Mouse (Mus musculus): ENCODE data around the gene Gm49337. TPM values are rescaled to one million over a fixed set of nuclear protein-coding genes. Genes with fewer than 3 reads are reported as not detected.

Gm49337 gene
- polyA plus RNA-seq, 1 experiment from 2014 or later, result not detected

DNA sequence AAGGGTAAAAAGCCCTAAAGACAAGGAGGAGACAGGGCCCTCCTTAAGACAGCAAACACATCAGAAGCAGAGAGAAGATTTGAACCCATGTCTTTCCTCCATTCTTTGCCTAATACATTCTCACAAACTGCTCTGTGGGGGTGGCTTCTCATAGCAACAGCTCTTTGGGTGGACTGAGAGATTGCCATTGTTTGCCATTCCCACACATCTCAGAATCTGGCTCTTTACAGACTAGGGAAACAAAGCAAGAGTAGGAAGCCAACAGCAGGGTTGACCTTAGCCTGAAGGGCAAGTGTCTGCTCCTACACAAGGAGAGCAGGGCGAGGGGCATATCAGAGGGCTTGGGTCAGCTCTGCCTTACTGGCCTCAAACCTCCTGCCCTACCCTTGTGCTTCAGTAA lies 31.4 kb upstream of the Gm49337 start:
- H3K4me2 ChIP-seq (ENCODE audit: low read depth, low read length), result no peak overlapping the region
- no peak overlapping the region for H3K4me3 ChIP-seq (ENCODE audit: low read length)
- H3K36me3 ChIP-seq (ENCODE audit: control insufficient read depth, insufficient read depth), result no peaks in the 10 kb centered on the region
- H3K9me3 ChIP-seq (replicated peaks; ENCODE audit: control insufficient read depth, low read length), result no peaks in the 10 kb centered on the region
- no peak overlapping the region for H3K9ac ChIP-seq (ENCODE audit: low read length)
- no peak overlapping the region for H3K27ac ChIP-seq (ENCODE audit: low read length)
- H3K27me3 ChIP-seq (ENCODE audit: control insufficient read depth, insufficient read depth, low read length), result no peaks in the 10 kb centered on the region
- WGBS, result 91% methylated on average over 1 of the region's 1 CpGs
- peaks cover 7% of the 10 kb centered on the region for H3K4me1 ChIP-seq (ENCODE audit: control insufficient read depth, insufficient read depth, low read length)
- no peak for ATAC-seq (replicated peaks; ENCODE audit: extremely low read depth, insufficient read depth, low FRiP score)

DNA sequence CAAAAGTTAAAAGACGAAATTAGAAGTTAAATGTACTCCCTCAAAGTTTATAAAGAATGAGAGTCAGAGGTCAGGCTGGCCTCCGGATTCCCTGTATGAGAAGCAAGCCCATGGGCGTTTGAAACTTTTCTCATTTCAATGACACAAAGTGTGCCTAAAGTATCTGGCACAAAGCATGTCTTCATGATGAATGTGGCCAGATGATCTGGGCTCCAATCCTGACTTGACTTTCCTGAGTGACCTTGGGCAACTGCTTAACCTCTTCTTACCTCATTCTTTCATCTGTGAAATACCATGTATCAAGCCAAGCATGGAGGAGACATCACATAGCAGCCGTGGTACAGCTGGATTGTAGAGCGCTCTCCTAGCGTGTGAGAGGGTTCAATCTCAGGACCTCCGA lies 30.9 kb upstream of the Gm49337 start:
- 88% methylated on average over 7 of the region's 7 CpGs for WGBS
- H3K4me1 ChIP-seq (ENCODE audit: control insufficient read depth, insufficient read depth, low read length), result peaks cover 7% of the 10 kb centered on the region
- H3K27ac ChIP-seq (ENCODE audit: low read length), result no peak overlapping the region
- H3K36me3 ChIP-seq (ENCODE audit: control insufficient read depth, insufficient read depth), result no peaks in the 10 kb centered on the region
- H3K9ac ChIP-seq (ENCODE audit: low read length), result no peak overlapping the region
- H3K4me2 ChIP-seq (ENCODE audit: low read depth, low read length), result no peak overlapping the region
- H3K4me3 ChIP-seq (ENCODE audit: low read length), result no peak overlapping the region
- no peaks in the 10 kb centered on the region for H3K27me3 ChIP-seq (ENCODE audit: control insufficient read depth, insufficient read depth, low read length)
- H3K9me3 ChIP-seq (replicated peaks; ENCODE audit: control insufficient read depth, low read length), result 0 out of 2 replicates have a peak, but pooled peaks cover 2% of the 10 kb centered on the region
- no peak for ATAC-seq (replicated peaks; ENCODE audit: extremely low read depth, insufficient read depth, low FRiP score)

- Histone ChIP-seq H3K4me2 (ENCODE audit: low read depth, low read length) (peak overlapping the region; percentile 94), H3K9me3 (replicated peaks; ENCODE audit: control insufficient read depth, low read length) (0 out of 2 replicates have a peak, but pooled peaks cover 2% of the 10 kb centered on the region), H3K27ac (ENCODE audit: low read length) (no peak overlapping the region), H3K4me3 (ENCODE audit: low read length) (peak overlapping the region; percentile 82), H3K4me1 (ENCODE audit: control insufficient read depth, insufficient read depth, low read length) (peaks cover 7% of the 10 kb centered on the region), H3K27me3 (ENCODE audit: control insufficient read depth, insufficient read depth, low read length) (no peaks in the 10 kb centered on the region), H3K36me3 (ENCODE audit: control insufficient read depth, insufficient read depth) (no peaks in the 10 kb centered on the region), H3K9ac (ENCODE audit: low read length) (peak overlapping the region; percentile 84)
- ATAC-seq (replicated peaks; ENCODE audit: extremely low read depth, insufficient read depth, low FRiP score), result no peak
- 10% methylated on average over 7 of the region's 7 CpGs for WGBS
These were observed 29.8 kb upstream of the Gm49337 start for GRCm38 (mm10) chr4:116143317-116143811.

- Histone ChIP-seq H3K4me1 (ENCODE audit: control insufficient read depth, insufficient read depth, low read length) (peaks cover 7% of the 10 kb centered on the region), H3K4me3 (ENCODE audit: low read length) (peak overlapping the region; percentile 82), H3K9me3 (replicated peaks; ENCODE audit: control insufficient read depth, low read length) (0 out of 2 replicates have a peak, but pooled peaks cover 2% of the 10 kb centered on the region), H3K9ac (ENCODE audit: low read length) (peak overlapping the region; percentile 84), H3K27ac (ENCODE audit: low read length) (0 out of 2 replicates have a peak overlapping the region, but pooled peaks have one; percentile 4), H3K36me3 (ENCODE audit: control insufficient read depth, insufficient read depth) (no peaks in the 10 kb centered on the region), H3K4me2 (ENCODE audit: low read depth, low read length) (peak overlapping the region; percentile 94), H3K27me3 (ENCODE audit: control insufficient read depth, insufficient read depth, low read length) (no peaks in the 10 kb centered on the region)
- WGBS, result under 1% methylated on average over 45 of the region's 47 CpGs
- ATAC-seq (replicated peaks; ENCODE audit: extremely low read depth, insufficient read depth, low FRiP score), result peak; percentile 79
These were observed 29.1 kb upstream of the Gm49337 start for GRCm38 (mm10) chr4:116143891-116144717.

DNA sequence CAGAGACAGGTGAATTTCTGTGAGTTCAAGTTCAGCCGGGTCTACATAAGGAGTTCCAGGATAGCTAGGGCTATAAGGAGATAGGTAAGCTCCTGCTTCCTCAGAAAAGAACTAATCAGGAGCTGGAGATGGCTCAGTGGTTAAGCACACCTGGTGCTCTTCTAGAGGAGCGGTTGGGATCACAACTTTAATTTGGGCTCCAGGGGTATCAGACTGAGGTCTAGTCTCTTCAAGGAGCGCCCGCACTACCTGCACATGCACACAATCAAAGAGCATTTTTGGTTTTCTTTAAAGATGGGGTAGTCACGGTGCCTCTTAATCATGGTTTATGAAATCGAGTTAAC lies 23.4 kb upstream of the Gm49337 start:
- H3K4me3 ChIP-seq (ENCODE audit: low read length), result peak overlapping the region; percentile 91
- WGBS, result 25% methylated on average over 6 of the region's 6 CpGs
- no peaks in the 10 kb centered on the region for H3K27me3 ChIP-seq (ENCODE audit: control insufficient read depth, insufficient read depth, low read length)
- H3K36me3 ChIP-seq (ENCODE audit: control insufficient read depth, insufficient read depth), result peaks cover 25% of the 10 kb centered on the region
- peaks cover 17% of the 10 kb centered on the region for H3K4me1 ChIP-seq (ENCODE audit: control insufficient read depth, insufficient read depth, low read length)
- 0 out of 2 replicates have a peak, but pooled peaks cover 2% of the 10 kb centered on the region for H3K9me3 ChIP-seq (replicated peaks; ENCODE audit: control insufficient read depth, low read length)
- peak overlapping the region; percentile 91 for H3K27ac ChIP-seq (ENCODE audit: low read length)
- H3K9ac ChIP-seq (ENCODE audit: low read length), result peak overlapping the region; percentile 98
- ATAC-seq (replicated peaks; ENCODE audit: extremely low read depth, insufficient read depth, low FRiP score), result no peak
- peak overlapping the region; percentile 83 for H3K4me2 ChIP-seq (ENCODE audit: low read depth, low read length)

DNA sequence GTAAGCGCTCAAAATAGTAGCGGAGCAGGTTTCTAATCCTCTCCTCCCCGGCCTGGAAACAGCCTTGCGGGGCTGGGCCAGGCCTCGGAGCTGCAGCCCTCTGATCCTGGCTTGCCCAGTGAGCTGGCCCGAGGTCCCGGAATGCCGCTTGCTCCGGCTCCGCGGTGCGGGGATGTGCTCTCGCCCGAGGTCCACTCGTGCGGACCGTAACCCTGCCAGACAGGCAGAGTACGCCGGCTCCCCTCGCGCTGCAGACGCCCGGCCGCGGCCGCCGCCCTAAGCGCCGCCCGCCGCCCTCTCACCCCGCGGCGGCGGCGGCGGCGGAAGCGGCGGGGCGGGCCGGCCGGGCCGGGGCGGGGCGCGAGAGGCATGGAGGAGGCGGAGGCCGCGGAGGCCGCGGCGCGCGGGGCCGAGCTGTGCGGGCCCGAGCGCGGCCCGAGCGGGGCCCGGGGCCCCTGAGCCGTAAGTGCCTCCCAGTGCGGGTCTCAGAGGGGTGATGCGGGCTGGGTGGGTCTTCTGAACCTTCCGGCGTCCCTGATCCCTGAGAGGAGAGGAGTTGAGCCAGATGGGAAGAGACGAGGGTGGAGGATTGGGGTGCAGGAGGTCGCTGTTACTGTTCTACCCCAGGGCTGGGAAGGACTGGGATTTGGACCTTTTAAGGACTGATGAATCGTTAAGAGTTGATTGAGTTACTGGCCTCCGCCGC lies 22.9 kb upstream of the Gm49337 start:
- Histone ChIP-seq H3K9ac (ENCODE audit: low read length) (peak overlapping the region; percentile 98), H3K27ac (ENCODE audit: low read length) (peak overlapping the region; percentile 91), H3K27me3 (ENCODE audit: control insufficient read depth, insufficient read depth, low read length) (no peaks in the 10 kb centered on the region), H3K9me3 (replicated peaks; ENCODE audit: control insufficient read depth, low read length) (0 out of 2 replicates have a peak, but pooled peaks cover 2% of the 10 kb centered on the region), H3K4me2 (ENCODE audit: low read depth, low read length) (peak overlapping the region; percentile 90), H3K36me3 (ENCODE audit: control insufficient read depth, insufficient read depth) (peaks cover 30% of the 10 kb centered on the region), H3K4me3 (ENCODE audit: low read length) (peak overlapping the region; percentile 91), H3K4me1 (ENCODE audit: control insufficient read depth, insufficient read depth, low read length) (peaks cover 14% of the 10 kb centered on the region)
- peak; percentile 93 for ATAC-seq (replicated peaks; ENCODE audit: extremely low read depth, insufficient read depth, low FRiP score)
- WGBS, result under 1% methylated on average over 48 of the region's 73 CpGs

DNA sequence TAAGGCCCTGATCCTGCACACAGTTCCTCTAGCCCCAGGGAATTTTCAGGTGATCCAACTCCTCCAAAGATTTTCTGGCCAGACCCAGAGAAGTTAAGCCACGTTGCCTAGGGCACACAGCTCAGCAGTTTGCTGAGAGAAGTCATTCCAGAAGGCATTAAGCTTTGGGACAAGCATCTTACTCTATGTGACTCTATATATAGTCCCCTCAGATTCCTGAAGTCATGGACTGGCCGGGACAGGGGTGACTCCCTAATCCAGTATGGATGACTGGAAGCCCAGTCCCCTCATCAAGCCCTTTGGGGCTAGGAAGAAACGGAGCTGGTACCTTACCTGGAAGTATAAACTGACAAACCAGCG lies 22.3 kb upstream of the Gm49337 start:
- Histone ChIP-seq H3K4me2 (ENCODE audit: low read depth, low read length) (peak overlapping the region; percentile 90), H3K36me3 (ENCODE audit: control insufficient read depth, insufficient read depth) (peaks cover 36% of the 10 kb centered on the region), H3K27me3 (ENCODE audit: control insufficient read depth, insufficient read depth, low read length) (no peaks in the 10 kb centered on the region), H3K4me1 (ENCODE audit: control insufficient read depth, insufficient read depth, low read length) (peaks cover 14% of the 10 kb centered on the region), H3K9me3 (replicated peaks; ENCODE audit: control insufficient read depth, low read length) (0 out of 2 replicates have a peak, but pooled peaks cover 2% of the 10 kb centered on the region), H3K27ac (ENCODE audit: low read length) (peak overlapping the region; percentile 91), H3K9ac (ENCODE audit: low read length) (peak overlapping the region; percentile 98), H3K4me3 (ENCODE audit: low read length) (peak overlapping the region; percentile 91)
- peak; percentile 7; the same call in 1 of the 2 replicates for ATAC-seq (replicated peaks; ENCODE audit: extremely low read depth, insufficient read depth, low FRiP score)
- WGBS, result 16% methylated on average over 4 of the region's 4 CpGs

DNA sequence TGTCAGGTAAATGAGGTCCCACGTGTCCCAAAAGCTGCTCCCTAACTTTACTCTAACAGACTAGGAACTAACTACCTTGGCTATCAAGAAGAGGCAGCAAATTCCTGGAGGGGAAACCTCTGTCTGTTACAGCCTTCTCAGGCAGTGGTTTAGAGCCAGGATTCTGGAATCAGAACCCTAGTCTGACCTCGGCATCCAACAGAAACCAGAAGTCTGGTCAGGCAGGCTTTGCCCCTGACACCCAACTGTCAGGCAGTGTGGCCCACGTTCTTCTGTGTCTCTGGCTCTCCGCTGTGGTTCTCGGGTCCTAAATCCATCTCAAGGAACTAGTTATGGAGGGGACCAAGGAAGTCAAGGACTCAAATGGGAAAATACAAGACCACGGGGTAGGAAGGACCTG lies 21.9 kb upstream of the Gm49337 start, which contains the start of gene Lurap1:
TSS of gene Lurap1 (minus strand) at position 101 of the 400 bp plus-strand sequence.
- peak within 1 kb of the TSS; percentile 91 for H3K4me3 ChIP-seq (ENCODE audit: low read length)
- peak within 1 kb of the TSS; percentile 91 for H3K27ac ChIP-seq (ENCODE audit: low read length)
- H3K36me3 ChIP-seq (ENCODE audit: control insufficient read depth, insufficient read depth), result peaks cover 39% of the 10 kb centered on the region
- H3K9ac ChIP-seq (ENCODE audit: low read length), result peak within 1 kb of the TSS; percentile 98
- peaks cover 14% of the 10 kb centered on the region for H3K4me1 ChIP-seq (ENCODE audit: control insufficient read depth, insufficient read depth, low read length)
- H3K4me2 ChIP-seq (ENCODE audit: low read depth, low read length), result peak within 1 kb of the TSS; percentile 90
- no peak for ATAC-seq (replicated peaks; ENCODE audit: extremely low read depth, insufficient read depth, low FRiP score)
- no peaks in the 10 kb centered on the region for H3K27me3 ChIP-seq (ENCODE audit: control insufficient read depth, insufficient read depth, low read length)
- H3K9me3 ChIP-seq (replicated peaks; ENCODE audit: control insufficient read depth, low read length), result 0 out of 2 replicates have a peak, but pooled peaks cover 2% of the 10 kb centered on the region
- 61% methylated on average over 6 of the region's 6 CpGs for WGBS
